Mouse (Mus musculus) urinary bladder, postnatal 25 days (tissue): ENCODE measurements around the gene Deup1.
"Not testable (repeated sequence)": the region's sequence is repeated elsewhere in the genome, so short reads cannot be mapped to it uniquely, and the experiment has no call there.

Source experiments
- DNase-seq: peaks from one replicate; pipeline ENCODE4 v3.0.0; 2022; ENCODE audit warnings: low spot score

Gene Deup1

GRCm38 (mm10) chr9:15587157-15587854 is 40.4 kb downstream of the Deup1 start:
- DNase-seq: no peak

- no peak for DNase-seq
Observed at GRCm38 (mm10) chr9:15585956-15586355, 41.8 kb downstream of the Deup1 start.

- DNase-seq: no peak
Observed at GRCm38 (mm10) chr9:15584209-15584608, 43.5 kb downstream of the Deup1 start.

GRCm38 (mm10) chr9:15582026-15582425 is 45.7 kb downstream of the Deup1 start:
- no peak for DNase-seq

- DNase-seq: no peak
Observed at GRCm38 (mm10) chr9:15580176-15580575, 47.6 kb downstream of the Deup1 start.

GRCm38 (mm10) chr9:15578946-15579345 is 48.8 kb downstream of the Deup1 start:
- DNase-seq: no peak

- no peak for DNase-seq
Observed at GRCm38 (mm10) chr9:15578427-15578826, 49.3 kb downstream of the Deup1 start.

- no peak for DNase-seq
Observed at GRCm38 (mm10) chr9:15574750-15575454, 52.8 kb downstream of the Deup1 start.

- no peak for DNase-seq
Observed at GRCm38 (mm10) chr9:15562353-15562752, 65.4 kb downstream of the Deup1 start.

- no peak for DNase-seq
Observed at GRCm38 (mm10) chr9:15560451-15560850, 67.3 kb downstream of the Deup1 start.

- no peak for DNase-seq
Observed at GRCm38 (mm10) chr9:15553322-15553721, 74.4 kb downstream of the Deup1 start.

GRCm38 (mm10) chr9:15551933-15552851 is 75.5 kb downstream of the Deup1 start:
- DNase-seq: no peak

- not testable (repeated sequence) for DNase-seq
Observed at GRCm38 (mm10) chr9:15551073-15551472, 76.7 kb downstream of the Deup1 start.

- DNase-seq: no peak
Observed at GRCm38 (mm10) chr9:15550461-15550961, 77.2 kb downstream of the Deup1 start.

- DNase-seq: no peak
Observed at GRCm38 (mm10) chr9:15541735-15542354, 85.9 kb downstream of the Deup1 start.

GRCm38 (mm10) chr9:15538979-15539533 is 88.7 kb downstream of the Deup1 start:
- DNase-seq: no peak

GRCm38 (mm10) chr9:15537455-15538048 is 90.2 kb downstream of the Deup1 start:
- DNase-seq: no peak

GRCm38 (mm10) chr9:15536861-15537426 is 90.8 kb downstream of the Deup1 start:
- DNase-seq: no peak

- DNase-seq: no peak
Observed at GRCm38 (mm10) chr9:15535418-15535817, 92.3 kb downstream of the Deup1 start.

GRCm38 (mm10) chr9:15534110-15534509 is 93.6 kb downstream of the Deup1 start:
- no peak for DNase-seq
